Mouse (Mus musculus) testis, postnatal 14 days (tissue): ENCODE results near the gene Ndufa5.

Experiments
- DNase-seq: peaks from one replicate; pipeline ENCODE4 v3.0.0; 2021; ENCODE audit warnings: low spot score

Gene Ndufa5

DNA sequence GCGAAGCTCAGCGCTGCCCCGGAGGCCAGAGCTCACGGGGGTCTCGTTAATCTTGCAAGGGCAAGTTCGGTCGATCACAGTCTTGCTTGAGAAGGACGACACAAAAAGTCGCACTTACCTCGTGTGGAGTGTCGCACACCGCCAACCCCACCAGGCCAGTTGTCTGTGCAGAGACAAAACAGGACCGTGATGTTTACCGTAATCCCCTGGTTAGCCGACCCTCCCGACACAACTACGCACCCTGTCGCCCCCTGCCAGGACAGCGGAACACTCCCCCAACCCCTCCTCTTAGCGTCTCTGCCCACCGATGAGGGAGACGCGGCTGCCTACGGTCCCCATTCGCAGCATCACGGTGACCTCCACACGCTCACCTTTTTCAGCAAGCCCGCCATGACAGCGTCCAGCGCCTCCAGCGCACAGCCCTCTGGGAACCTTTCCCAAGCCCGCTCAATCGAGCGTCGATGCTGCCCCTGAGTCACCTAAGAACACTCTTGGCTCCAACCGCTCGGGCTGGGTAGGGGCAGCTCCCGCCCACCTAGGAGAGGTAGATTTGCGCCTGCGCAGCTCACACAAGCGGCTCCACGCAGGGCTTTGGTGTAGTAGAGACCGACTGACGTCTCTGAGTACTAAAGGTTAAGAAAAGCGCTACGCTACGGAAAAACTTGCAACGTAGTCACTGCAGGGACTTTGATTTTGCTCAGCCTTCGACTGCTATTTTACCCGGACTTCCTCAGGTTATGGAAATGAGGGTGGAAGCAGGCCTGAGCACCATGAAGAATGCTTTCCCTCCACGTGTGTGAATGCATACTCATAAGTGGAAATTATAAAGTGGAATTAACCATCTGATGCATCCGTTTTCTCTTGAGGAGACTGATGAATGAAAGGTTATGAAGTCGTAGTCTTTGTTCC is at the start of gene Ndufa5:
Ndufa5 (minus strand) TSS at position 859 of the 909 bp plus-strand sequence.
- peak; percentile 95 for DNase-seq

DNA sequence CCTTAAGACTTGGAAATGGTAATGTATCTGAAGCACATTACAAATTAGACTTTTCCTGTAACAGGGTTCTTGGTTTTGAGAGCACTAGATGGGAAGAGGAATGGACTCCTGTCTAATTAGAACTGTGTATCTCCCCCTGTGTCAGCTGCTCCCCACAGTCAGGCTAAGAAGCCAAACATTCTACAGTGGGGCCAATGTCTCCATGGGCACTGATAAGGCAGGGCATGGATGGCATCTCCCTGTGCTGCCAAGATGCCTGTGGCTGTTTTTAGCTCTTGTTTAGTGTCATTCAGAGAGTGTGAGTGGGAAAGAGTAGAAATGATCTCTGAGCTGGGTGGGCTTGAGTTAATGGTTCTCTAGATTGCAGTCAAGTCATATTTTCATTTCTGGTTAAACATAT is 45.5 kb upstream of the Ndufa5 start:
- DNase-seq: no peak

DNA sequence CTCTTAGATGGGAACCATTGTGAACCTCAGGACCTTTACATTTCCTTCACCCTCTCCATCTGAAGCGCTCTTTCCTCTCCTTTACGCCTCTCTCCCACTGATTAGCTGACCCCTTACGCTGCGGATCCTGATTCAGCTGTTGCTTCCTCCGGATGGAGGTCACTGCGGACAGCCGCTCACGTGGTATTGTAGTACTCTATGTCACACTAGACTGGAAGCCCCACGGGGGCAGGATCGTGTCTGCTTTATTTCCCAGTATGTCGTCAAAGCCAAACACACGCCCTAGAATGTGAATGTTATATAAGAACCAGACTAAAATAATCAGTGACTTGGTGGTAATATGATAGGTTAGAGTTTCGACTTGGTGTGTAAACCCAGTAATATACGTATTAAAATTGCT is 44.6 kb upstream of the Ndufa5 start:
- no peak for DNase-seq

DNA sequence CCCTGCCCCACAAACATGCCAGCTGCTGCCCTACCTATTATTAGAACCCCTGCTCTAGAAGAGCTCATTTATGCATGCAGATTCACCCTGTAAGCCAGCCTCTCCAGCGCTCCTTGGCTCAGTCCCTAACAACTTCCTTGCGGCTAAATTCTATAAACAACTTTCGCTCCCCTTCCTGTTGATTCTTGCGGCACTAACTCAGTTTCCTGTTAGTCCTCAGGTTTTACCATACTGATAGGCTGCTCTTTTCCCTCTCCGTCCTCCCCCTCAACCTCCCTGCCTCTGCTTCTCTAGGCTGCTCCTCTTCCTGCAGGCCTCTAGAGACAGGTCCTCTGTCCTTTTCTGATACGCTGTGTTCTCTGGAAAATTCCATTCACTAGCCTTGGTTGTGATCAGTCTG is 43.3 kb upstream of the Ndufa5 start:
- no peak for DNase-seq

DNA sequence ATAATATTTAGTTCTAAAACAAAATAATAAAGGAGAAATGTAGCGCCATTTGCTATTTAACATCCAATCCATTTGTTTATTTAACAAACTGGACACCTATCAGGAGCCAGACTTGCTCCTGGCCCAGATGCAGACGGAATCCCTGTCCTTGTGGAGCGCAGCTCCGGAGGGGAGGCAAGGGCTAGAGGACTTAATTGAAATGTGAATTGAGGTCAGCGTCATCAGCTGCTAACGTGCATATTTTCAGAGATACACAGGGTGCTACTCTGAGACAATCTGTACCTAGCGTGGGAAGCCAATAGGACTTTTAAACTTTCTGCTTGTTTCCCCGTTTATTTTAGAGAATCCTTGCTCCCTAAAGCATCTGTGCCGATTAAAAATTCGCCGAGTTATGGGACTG is 42.5 kb upstream of the Ndufa5 start:
- no peak for DNase-seq

DNA sequence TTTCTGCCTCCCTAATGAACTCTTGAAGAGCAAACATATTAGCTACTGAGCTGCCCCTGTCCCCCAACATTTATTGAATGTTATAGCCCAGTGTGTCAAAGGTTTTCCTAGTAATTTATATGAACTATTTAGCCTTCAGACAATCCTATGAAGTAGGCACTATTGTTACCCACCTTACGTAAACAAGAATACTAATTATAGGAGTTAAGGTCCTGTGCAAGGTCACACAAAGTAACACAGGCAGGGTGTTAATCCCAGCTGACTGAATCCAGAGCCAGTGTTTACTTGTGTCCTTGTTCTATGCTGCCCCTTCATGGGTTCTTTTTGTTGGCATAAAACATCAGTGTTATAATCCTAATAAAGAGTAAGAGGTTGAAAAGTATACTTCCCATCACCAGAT is 41.9 kb upstream of the Ndufa5 start:
- DNase-seq: no peak

DNA sequence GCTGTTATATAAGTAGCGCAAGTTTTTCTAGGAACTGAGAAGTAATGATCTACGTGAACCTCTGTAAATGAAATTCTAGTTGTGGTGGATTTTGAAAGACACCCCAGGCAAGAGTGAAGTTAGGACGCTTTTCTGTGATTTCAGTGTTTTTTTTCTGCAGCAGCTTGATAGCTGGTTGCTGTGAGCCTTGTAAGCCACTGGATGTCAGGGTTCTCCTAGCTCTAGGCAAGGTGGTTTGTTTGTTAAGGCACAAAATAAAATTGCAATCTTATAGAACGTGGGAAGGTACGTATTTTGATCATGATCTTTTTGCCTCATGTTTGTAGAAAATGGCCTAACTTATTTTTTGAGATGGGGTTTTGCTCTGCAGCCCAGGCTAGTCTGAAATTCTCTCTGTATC is 41.1 kb upstream of the Ndufa5 start:
- no peak for DNase-seq

DNA sequence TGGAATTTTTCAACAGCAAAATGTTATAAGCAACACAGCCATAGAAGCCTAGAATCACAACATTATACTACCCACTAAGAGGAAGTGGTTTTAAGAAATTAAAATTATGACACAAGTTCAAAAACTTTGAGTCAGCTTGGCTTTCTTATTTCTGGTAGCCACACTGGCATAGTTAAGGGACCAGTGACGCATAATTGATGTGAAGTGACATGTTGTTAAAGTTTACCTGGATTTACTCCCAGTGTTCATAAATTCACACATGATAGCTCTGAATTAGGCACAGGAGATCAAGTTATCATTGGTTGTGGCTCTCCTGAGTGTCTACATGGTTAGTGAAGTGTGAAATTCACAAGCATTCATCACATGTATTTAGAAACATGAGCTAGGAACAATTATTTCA is 37.1 kb upstream of the Ndufa5 start:
- DNase-seq: no peak

DNA sequence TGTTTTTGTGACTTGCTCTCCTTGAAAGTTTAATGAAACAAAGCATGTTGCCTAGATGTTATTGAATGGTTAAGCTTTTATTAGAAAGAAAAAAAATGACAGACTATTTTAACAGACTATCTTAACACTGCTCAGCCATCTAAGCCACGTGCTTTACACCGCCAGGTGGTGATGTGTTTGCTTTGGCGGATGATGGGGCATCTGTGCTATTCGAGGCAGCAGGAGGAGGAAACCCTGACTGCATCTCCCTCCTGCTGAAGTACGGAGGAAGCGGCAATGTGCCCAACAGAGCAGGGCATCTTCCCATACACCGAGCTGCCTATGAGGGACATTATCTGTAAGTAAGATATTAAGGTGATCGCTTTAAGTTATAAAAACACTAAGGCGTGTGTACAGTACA is 36.3 kb upstream of the Ndufa5 start:
- no peak for DNase-seq

DNA sequence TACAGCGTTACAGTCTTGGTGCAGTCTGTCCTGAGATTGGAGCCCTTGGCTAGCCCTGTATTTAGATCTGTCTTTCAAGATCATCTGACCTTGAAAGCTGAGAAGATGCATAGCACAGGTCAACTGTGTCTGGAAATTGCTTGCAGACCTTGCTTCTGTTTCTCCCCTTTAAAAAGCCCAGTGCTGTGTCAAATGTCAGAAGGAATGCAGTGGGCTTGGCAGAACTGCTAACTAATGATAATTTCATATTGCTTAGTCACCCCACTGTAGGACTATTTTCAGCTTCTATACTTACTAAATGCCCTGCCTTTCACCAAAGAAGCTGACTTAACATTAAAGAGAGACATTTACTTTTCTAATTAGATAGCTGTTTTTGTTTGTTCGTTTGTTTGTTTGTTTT is 27.7 kb upstream of the Ndufa5 start:
- no peak for DNase-seq

DNA sequence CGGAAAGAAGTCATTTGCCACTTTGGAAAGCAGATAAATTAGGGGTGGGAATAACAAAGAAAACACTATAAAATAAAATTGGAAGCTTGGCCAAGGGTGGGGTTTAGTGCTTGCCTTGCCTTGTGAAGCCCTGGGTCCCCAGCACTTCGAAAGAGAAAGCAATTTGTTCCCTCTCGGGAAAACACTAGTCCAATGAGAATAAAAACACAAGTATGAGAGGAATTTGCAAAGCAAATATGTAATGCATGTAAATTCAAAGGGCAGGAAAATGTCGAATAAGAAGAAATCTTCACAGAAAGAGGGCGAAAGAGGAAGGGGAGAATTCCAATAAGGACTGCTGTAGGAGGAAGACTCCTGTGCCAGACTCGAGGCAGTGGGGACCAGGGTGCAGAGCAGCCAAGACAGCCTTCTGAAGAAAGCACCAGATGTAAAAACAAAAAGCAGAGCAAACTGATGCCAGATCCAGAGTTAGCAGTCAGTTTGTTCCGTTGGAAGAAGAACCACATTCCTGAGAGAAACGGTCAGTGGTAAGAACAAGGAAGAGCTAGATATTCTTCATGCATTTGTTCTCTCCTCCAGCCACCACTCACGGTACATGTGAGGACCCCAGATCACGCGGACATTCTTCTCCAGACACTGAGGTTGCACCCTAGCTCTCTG is 26.7 kb upstream of the Ndufa5 start:
- DNase-seq: no peak

DNA sequence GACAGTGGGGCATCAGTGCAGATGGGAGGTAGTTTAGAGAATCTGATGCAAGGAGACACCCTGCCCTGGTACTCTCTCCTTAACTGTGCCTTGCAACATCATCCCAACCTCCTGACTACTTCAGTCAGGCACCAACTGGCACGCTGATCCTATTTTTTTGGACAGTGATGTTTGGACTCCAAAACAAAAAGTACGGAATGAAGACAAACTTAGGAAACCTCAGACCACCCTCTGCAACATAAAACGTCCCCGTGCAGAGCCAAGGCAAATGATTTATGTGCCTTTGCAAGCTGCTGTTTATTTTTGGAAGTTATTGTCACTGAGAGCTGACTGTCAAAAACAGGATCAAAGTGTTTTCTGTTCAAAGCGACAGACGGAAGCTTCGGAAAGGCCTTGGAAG is 24.2 kb upstream of the Ndufa5 start:
- no peak for DNase-seq

DNA sequence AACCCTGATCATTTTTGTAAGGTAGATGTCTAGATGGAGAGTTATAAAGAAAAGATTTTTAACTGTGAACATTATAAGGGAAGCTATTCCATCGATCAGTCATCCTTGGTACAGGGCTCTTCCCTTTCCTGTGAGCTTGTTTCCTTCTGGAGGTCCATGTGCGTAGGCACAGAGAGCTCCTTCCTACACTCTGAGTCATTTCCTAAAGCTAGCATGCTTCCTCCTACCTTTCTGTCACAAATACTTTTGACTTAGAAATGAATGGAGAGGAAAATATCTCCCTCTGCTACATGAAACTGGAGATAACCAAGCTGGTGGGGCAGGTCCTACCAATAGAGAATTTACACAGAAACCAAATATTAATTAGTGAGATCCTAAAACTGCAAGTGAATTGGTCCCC is 22.0 kb upstream of the Ndufa5 start:
- no peak for DNase-seq

DNA sequence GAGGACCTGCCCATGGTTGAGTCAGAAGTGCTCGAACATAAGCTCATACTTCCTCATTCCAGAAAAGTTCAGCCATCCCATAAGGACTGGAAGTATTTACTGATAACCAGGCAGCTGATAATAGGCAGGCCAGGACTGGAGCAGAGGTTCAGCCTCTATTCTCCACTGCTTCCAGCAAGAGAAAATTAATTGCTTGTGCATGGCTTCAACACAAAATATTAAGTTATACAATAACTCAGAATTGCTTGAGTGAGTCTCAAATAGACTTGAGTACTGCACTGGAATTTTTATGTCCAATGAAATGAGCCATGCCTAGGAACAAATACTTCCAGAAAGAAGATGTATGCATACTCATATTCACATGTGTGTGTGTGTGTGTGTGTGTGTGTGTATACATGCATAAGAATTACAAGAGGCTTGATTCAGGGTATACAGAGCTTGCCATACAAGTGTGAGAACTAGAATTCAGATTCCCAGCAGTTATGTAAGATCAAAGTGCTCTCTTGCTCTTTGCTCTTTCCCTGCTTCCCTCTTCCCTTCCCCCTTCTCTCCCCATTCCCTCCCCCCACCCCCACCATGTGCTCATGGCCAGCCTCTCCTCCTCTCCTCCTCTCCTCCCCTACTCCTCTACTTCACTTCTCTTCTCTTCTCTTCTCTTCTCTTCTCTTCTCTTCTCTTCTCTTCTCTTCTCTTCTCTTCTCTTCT is 19.1 kb upstream of the Ndufa5 start:
- DNase-seq: no peak

DNA sequence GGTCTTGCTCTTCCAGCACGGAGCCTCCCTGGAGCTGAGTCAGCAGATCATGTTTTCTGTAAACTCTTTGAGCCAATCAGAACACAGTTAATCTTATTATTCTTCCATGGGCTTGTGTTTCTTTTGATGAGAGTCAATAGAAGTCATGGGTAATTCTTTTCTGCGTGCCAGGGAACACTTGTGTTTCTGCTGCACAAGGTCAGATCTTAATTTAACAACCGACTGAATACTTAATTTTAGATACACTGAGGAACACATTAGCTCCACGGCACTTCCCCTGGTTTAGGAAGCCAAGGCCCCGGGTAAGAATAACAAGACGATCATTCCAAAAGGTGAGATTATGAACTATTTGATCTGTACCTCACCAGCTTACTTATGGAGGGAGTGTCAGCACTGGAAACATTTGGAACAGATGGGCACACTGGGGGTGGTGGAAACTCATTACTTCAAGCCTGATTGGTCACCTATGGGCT is 15.3 kb upstream of the Ndufa5 start:
- DNase-seq: no peak

DNA sequence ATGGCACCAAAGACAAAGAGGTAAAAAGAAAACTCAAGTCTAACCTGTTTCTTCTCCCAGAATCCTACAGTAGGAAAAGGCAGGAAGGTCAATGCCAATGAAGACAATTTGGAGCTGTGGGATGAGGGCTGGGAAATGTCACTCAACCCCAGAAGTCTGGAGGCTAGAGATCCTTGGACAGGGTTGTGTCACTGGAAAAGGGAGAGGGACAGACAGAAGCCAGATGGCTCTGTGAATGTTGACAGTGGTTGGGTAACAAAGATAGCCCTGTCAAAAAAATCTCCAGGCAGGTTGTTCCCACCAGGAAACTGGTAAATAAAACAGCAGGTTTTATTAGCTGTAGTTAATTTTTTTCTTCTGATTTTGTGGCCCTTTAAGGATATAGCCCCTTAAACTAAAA is 14.6 kb upstream of the Ndufa5 start:
- no peak for DNase-seq

DNA sequence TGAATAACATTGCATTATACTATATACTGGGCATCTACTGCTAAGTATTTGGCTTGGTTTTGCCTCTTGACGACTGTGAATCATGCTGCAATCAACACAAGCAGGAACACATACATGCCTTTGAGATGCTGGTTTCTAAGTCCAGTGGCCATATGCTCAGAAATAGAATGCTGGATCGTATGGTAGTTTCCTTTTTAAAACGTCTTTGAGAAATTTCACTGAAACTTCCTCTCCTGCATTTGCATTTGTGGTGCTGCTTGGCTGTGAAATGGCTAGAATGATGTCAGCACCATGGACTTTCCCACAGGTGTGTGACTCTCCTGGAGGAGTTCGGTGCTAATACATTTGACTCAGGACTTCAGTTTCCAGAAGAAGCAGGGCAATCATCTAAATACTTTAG is 12.3 kb upstream of the Ndufa5 start:
- DNase-seq: no peak

DNA sequence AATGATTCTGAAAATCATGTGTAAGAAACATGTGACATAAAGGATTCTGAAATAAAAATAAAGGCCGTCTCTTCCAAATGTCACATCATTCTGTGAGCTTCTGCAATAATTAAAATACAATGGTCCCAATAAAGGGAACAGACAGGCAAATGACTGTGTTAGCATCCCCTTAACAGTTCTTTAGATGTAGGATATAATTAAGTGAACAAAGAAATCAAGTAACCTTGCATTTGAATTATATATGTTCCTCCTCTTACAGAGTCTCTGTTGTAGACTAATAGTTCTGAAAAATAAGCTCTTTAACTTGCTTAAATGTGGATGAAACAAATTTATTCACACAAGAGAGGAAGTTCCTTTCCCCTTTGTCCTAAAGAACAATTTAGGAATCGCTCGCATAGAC is 10.6 kb upstream of the Ndufa5 start:
- no peak for DNase-seq

DNA sequence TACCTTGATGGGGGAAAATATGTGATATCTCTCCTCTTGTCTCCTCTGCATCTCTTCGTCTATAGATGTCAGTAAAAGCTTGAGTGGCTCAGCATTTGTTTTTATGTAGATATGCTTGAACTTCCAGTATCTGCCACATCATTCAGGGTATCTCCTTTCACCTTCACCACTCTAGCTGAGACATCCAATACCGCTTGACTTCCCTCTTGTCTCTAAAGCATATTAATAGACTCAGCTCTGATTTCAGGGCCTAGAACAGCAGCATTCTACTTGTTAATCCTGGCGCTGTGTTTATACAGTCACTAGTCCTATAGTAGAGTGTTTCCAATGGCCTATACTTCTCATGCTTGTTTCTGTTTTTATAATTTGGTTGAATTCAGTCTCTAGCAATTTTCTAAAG is 5.0 kb upstream of the Ndufa5 start:
- no peak for DNase-seq

DNA sequence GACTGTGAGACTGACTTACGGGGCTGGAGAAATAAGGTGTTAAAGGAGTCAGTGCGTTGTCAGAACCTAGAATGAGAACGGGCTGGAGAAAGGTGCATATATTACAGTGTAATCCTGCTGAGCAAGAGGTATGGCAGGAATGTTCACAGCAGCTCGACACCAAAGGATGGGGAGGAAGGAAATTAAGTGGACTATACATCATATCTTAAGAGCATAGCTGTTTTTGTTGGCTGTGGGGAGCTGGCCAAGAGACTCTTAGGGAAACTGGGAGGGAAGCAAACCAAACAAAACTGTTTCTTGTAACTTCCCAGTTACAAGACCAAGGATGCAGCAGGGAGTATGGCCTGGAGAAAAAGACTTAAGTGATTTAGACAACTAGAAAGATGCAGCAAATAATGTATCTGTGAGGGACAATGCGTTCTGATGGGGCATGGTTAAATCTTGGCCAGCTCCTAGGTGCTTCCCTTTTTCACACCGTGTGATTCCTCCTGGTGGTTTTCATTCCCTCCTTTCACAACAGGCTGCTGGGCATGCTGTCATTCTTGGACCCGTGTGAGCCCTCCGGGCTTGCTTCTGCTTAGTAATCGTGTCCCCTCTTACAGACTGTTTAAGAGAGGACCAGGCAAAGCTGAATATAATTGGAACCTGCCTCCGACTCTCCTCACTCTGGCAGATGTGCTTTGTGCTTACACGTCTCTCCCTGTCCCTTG is 3.1 kb upstream of the Ndufa5 start:
- DNase-seq: no peak

DNA sequence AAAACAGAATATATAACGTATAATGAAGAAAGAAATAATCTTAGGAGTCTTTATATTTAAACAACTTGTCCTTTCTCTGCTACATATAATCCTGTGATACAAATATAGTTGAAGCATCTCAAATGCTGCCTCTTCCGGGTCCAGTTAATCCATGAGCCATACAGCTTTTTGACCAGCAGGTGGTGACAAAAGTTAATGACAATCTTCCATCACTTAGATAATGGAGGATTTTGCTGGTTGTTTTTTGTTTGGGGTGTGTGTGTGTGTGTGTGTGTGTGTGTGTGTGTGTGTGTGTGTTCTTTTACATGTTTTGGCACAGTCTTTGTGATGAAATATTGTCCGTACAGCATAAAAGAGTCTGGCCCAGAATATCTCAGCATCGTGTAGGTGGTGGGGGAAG is 2.4 kb upstream of the Ndufa5 start:
- no peak for DNase-seq

DNA sequence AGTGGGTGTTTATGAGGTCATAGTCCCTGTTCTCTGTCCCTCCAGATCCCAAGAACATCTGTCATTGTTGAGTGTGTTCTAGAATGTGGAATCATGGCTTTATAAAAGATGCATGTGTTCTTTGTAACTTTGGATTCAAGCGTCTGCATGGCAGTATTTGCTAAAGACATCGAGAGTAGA is 141 bp upstream of the Ndufa5 start, which contains the start of gene Asb15:
Asb15 (plus strand) TSS at position 81 of the 180 bp plus-strand sequence.
- no peak for DNase-seq

DNA sequence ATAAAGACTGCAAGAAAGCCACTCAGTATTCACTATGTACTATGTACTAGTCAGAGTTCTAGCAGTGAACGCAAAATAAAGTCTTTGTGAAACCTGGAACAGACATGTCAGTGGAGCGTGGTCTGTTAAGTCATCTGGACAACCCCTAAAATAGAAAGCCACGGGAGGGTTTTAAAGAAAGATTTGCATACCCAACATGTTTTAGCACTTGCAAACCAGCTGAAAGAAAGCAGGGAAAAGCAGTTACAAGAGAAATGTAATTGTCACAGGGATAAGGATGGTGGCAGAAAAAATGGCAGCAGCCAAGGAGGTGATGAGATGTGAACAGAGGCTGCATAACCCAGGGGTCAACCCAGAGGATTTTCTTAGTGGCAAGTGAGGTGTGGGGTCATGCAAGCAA is 2.1 kb downstream of the Ndufa5 start:
- no peak for DNase-seq
